Mouse (Mus musculus): Measurements from ENCODE around the gene Gnptab. TPM values are rescaled to one million over a fixed set of nuclear protein-coding genes. Genes with fewer than 3 reads are reported as not detected.

Gnptab gene
- polyA plus RNA-seq, 1 experiment from 2014 or later: 20.0 TPM

GRCm38 (mm10) chr10:88412290-88412995, 33.5 kb downstream of the Gnptab start:
- Histone ChIP-seq H3K4me2 (ENCODE audit: low read length) (no peak overlapping the region), H3K9ac (replicated peaks; ENCODE audit: low read length) (no peak overlapping the region), H3K36me3 (ENCODE audit: control insufficient read depth, insufficient read depth, low read length) (peaks cover 11% of the 10 kb centered on the region), H3K4me3 (replicated peaks; ENCODE audit: low read depth, low read length) (no peak overlapping the region), H3K9me3 (ENCODE audit: control insufficient read depth, low read length) (no peaks in the 10 kb centered on the region), H3K27me3 (ENCODE audit: control insufficient read depth, insufficient read depth, low read length) (no peaks in the 10 kb centered on the region), H3K27ac (replicated peaks; ENCODE audit: low read depth, low read length) (no peak overlapping the region), H3K4me1 (ENCODE audit: control insufficient read depth, insufficient read depth, low read length) (no peaks in the 10 kb centered on the region)
- WGBS: 74% methylated on average over 17 of the region's 17 CpGs
- no peak for ATAC-seq (ENCODE audit: low FRiP score, low TSS enrichment)
- DNase-seq: peak; percentile 6

- peaks cover 38% of the 10 kb centered on the region for H3K36me3 ChIP-seq (ENCODE audit: control insufficient read depth, insufficient read depth, low read length)
- ATAC-seq (ENCODE audit: low FRiP score, low TSS enrichment): no peak
- H3K4me3 ChIP-seq (replicated peaks; ENCODE audit: low read depth, low read length): no peak overlapping the region
- no peak overlapping the region for H3K27ac ChIP-seq (replicated peaks; ENCODE audit: low read depth, low read length)
- no peak overlapping the region for H3K4me2 ChIP-seq (ENCODE audit: low read length)
- DNase-seq: no peak
- H3K27me3 ChIP-seq (ENCODE audit: control insufficient read depth, insufficient read depth, low read length): no peaks in the 10 kb centered on the region
- no peak overlapping the region for H3K9ac ChIP-seq (replicated peaks; ENCODE audit: low read length)
- H3K9me3 ChIP-seq (ENCODE audit: control insufficient read depth, low read length): no peaks in the 10 kb centered on the region
- H3K4me1 ChIP-seq (ENCODE audit: control insufficient read depth, insufficient read depth, low read length): no peaks in the 10 kb centered on the region
- WGBS: 91% methylated on average over 5 of the region's 5 CpGs
Measured at GRCm38 (mm10) chr10:88417686-88418085, 38.8 kb downstream of the Gnptab start.

- DNase-seq (no peak), ATAC-seq (ENCODE audit: low FRiP score, low TSS enrichment) (no peak)
- H3K4me2 ChIP-seq (ENCODE audit: low read length): no peak overlapping the region
- H3K9ac ChIP-seq (replicated peaks; ENCODE audit: low read length): no peak overlapping the region
- no peaks in the 10 kb centered on the region for H3K9me3 ChIP-seq (ENCODE audit: control insufficient read depth, low read length)
- H3K27me3 ChIP-seq (ENCODE audit: control insufficient read depth, insufficient read depth, low read length): no peaks in the 10 kb centered on the region
- peaks cover 40% of the 10 kb centered on the region for H3K36me3 ChIP-seq (ENCODE audit: control insufficient read depth, insufficient read depth, low read length)
- H3K4me1 ChIP-seq (ENCODE audit: control insufficient read depth, insufficient read depth, low read length): no peaks in the 10 kb centered on the region
- H3K27ac ChIP-seq (replicated peaks; ENCODE audit: low read depth, low read length): no peak overlapping the region
- 84% methylated on average over 11 of the region's 11 CpGs for WGBS
- H3K4me3 ChIP-seq (replicated peaks; ENCODE audit: low read depth, low read length): no peak overlapping the region
Measured at GRCm38 (mm10) chr10:88420141-88420541, 41.2 kb downstream of the Gnptab start.

- 96% methylated on average over 19 of the region's 19 CpGs for WGBS
- DNase-seq (no peak), ATAC-seq (ENCODE audit: low FRiP score, low TSS enrichment) (no peak)
- H3K4me2 ChIP-seq (ENCODE audit: low read length): no peak overlapping the region
- H3K9me3 ChIP-seq (ENCODE audit: control insufficient read depth, low read length): no peaks in the 10 kb centered on the region
- no peak overlapping the region for H3K4me3 ChIP-seq (replicated peaks; ENCODE audit: low read depth, low read length)
- no peak overlapping the region for H3K27ac ChIP-seq (replicated peaks; ENCODE audit: low read depth, low read length)
- no peak overlapping the region for H3K9ac ChIP-seq (replicated peaks; ENCODE audit: low read length)
- no peaks in the 10 kb centered on the region for H3K4me1 ChIP-seq (ENCODE audit: control insufficient read depth, insufficient read depth, low read length)
- H3K27me3 ChIP-seq (ENCODE audit: control insufficient read depth, insufficient read depth, low read length): no peaks in the 10 kb centered on the region
- peaks cover 34% of the 10 kb centered on the region for H3K36me3 ChIP-seq (ENCODE audit: control insufficient read depth, insufficient read depth, low read length)
Measured at GRCm38 (mm10) chr10:88420655-88421435, 41.9 kb downstream of the Gnptab start.

GRCm38 (mm10) chr10:88426158-88426816, 47.4 kb downstream of the Gnptab start:
- H3K9me3 ChIP-seq (ENCODE audit: control insufficient read depth, low read length): no peaks in the 10 kb centered on the region
- H3K4me1 ChIP-seq (ENCODE audit: control insufficient read depth, insufficient read depth, low read length): no peaks in the 10 kb centered on the region
- peaks cover 53% of the 10 kb centered on the region for H3K36me3 ChIP-seq (ENCODE audit: control insufficient read depth, insufficient read depth, low read length)
- H3K4me2 ChIP-seq (ENCODE audit: low read length): no peak overlapping the region
- H3K4me3 ChIP-seq (replicated peaks; ENCODE audit: low read depth, low read length): no peak overlapping the region
- 98% methylated on average over 2 of the region's 2 CpGs for WGBS
- ATAC-seq (ENCODE audit: low FRiP score, low TSS enrichment) (peak; percentile 81; the same call in 1 of the 2 replicates), DNase-seq (peak; percentile 91)
- H3K27me3 ChIP-seq (ENCODE audit: control insufficient read depth, insufficient read depth, low read length): no peaks in the 10 kb centered on the region
- no peak overlapping the region for H3K9ac ChIP-seq (replicated peaks; ENCODE audit: low read length)
- no peak overlapping the region for H3K27ac ChIP-seq (replicated peaks; ENCODE audit: low read depth, low read length)

GRCm38 (mm10) chr10:88426896-88427295, 48.0 kb downstream of the Gnptab start:
- no peaks in the 10 kb centered on the region for H3K27me3 ChIP-seq (ENCODE audit: control insufficient read depth, insufficient read depth, low read length)
- H3K9ac ChIP-seq (replicated peaks; ENCODE audit: low read length): no peak overlapping the region
- H3K4me1 ChIP-seq (ENCODE audit: control insufficient read depth, insufficient read depth, low read length): no peaks in the 10 kb centered on the region
- no peak for ATAC-seq (ENCODE audit: low FRiP score, low TSS enrichment)
- no peak overlapping the region for H3K4me2 ChIP-seq (ENCODE audit: low read length)
- 60% methylated on average over 5 of the region's 5 CpGs for WGBS
- no peak for DNase-seq
- no peak overlapping the region for H3K4me3 ChIP-seq (replicated peaks; ENCODE audit: low read depth, low read length)
- no peak overlapping the region for H3K27ac ChIP-seq (replicated peaks; ENCODE audit: low read depth, low read length)
- H3K9me3 ChIP-seq (ENCODE audit: control insufficient read depth, low read length): no peaks in the 10 kb centered on the region
- H3K36me3 ChIP-seq (ENCODE audit: control insufficient read depth, insufficient read depth, low read length): peaks cover 53% of the 10 kb centered on the region

- H3K4me3 ChIP-seq (replicated peaks; ENCODE audit: low read depth, low read length): no peak overlapping the region
- no peak overlapping the region for H3K9ac ChIP-seq (replicated peaks; ENCODE audit: low read length)
- no peak for ATAC-seq (ENCODE audit: low FRiP score, low TSS enrichment)
- H3K9me3 ChIP-seq (ENCODE audit: control insufficient read depth, low read length): no peaks in the 10 kb centered on the region
- no peak overlapping the region for H3K27ac ChIP-seq (replicated peaks; ENCODE audit: low read depth, low read length)
- H3K27me3 ChIP-seq (ENCODE audit: control insufficient read depth, insufficient read depth, low read length): no peaks in the 10 kb centered on the region
- no peak for DNase-seq
- peaks cover 53% of the 10 kb centered on the region for H3K36me3 ChIP-seq (ENCODE audit: control insufficient read depth, insufficient read depth, low read length)
- no peak overlapping the region for H3K4me2 ChIP-seq (ENCODE audit: low read length)
- WGBS: 96% methylated on average over 6 of the region's 6 CpGs
- H3K4me1 ChIP-seq (ENCODE audit: control insufficient read depth, insufficient read depth, low read length): no peaks in the 10 kb centered on the region
Measured at GRCm38 (mm10) chr10:88427998-88428397, 49.1 kb downstream of the Gnptab start.

- Histone ChIP-seq H3K27me3 (ENCODE audit: control insufficient read depth, insufficient read depth, low read length) (no peaks in the 10 kb centered on the region), H3K9ac (replicated peaks; ENCODE audit: low read length) (no peak overlapping the region), H3K4me3 (replicated peaks; ENCODE audit: low read depth, low read length) (no peak overlapping the region), H3K27ac (replicated peaks; ENCODE audit: low read depth, low read length) (no peak overlapping the region), H3K9me3 (ENCODE audit: control insufficient read depth, low read length) (no peaks in the 10 kb centered on the region), H3K4me2 (ENCODE audit: low read length) (no peak overlapping the region), H3K36me3 (ENCODE audit: control insufficient read depth, insufficient read depth, low read length) (peaks cover 41% of the 10 kb centered on the region), H3K4me1 (ENCODE audit: control insufficient read depth, insufficient read depth, low read length) (no peaks in the 10 kb centered on the region)
- DNase-seq: no peak
- WGBS: 87% methylated on average over 6 of the region's 6 CpGs
- no peak for ATAC-seq (ENCODE audit: low FRiP score, low TSS enrichment)
Measured at GRCm38 (mm10) chr10:88441224-88441623, 62.3 kb downstream of the Gnptab start.

Measured in midbrain, embryonic 14.5 days (tissue).